Mouse (Mus musculus) G1E (cell line): ENCODE data around the gene Myh7b.

Source experiments
- CTCF ChIP-seq: IDR thresholded peaks from 2 replicates; pipeline ENCODE4 v1.5.1; 2012; ENCODE audit warnings: low read depth, low read length, inconsistent platforms, mixed read lengths
- GATA1 ChIP-seq: IDR thresholded peaks from 2 replicates; pipeline ENCODE4 v1.6.1; 2012; ENCODE audit warnings: borderline replicate concordance, low read length, inconsistent platforms, mixed read lengths
- GATA2 ChIP-seq: IDR thresholded peaks from 2 replicates; pipeline ENCODE4 v1.6.1; 2012; ENCODE audit warnings: low read depth, low read length, inconsistent platforms, borderline replicate concordance
- TAL1 ChIP-seq: conservative IDR thresholded peaks from 2 replicates; pipeline ENCODE4 v1.6.1; 2012; ENCODE audit warnings: low read depth, low read length, inconsistent platforms, mixed read lengths

- TF ChIP-seq CTCF (no peak), GATA1 (no peak), GATA2 (no peak), TAL1 (no peak)
These were observed 6.3 kb upstream of the Myh7b start for GRCm38 (mm10) chr2:155604560-155605235.
